Mouse (Mus musculus) midbrain, embryonic 12.5 days (tissue): Measurements from ENCODE around the gene Csmd2. TPM values are rescaled to one million over a fixed set of nuclear protein-coding genes. Genes with fewer than 3 reads are reported as not detected.

Experiments used
- ATAC-seq: fragments of 200-750 bp; cut with Nextera tagmentation; 2 replicates; pipeline ENCODE4 v1.8.0; 2017; ENCODE audit warnings: low read depth, moderate TSS enrichment, moderate library complexity; ENCODE audit not compliant: low FRiP score
- H3K27ac ChIP-seq: fragments of 300-500 bp; sonication (generic); replicated peaks from 2 replicates; pipeline ENCODE4 v1.5.1; 2016; ENCODE audit warnings: mild to moderate bottlenecking
- H3K27me3 ChIP-seq: fragments of 300-500 bp; sonication (generic); 2 replicates; pipeline ENCODE4 v1.6.1; 2016; ENCODE audit warnings: mild to moderate bottlenecking
- H3K36me3 ChIP-seq: fragments of 300-500 bp; sonication (generic); 2 replicates; pipeline ENCODE4 v1.6.1; 2016
- H3K4me1 ChIP-seq: fragments of 300-500 bp; sonication (generic); 2 replicates; pipeline ENCODE4 v1.6.1; 2016
- H3K4me2 ChIP-seq: fragments of 300-500 bp; sonication (generic); replicated peaks from 2 replicates; pipeline ENCODE4 v1.6.1; 2016; ENCODE audit warnings: mild to moderate bottlenecking, moderate library complexity
- H3K4me3 ChIP-seq: fragments of 300-500 bp; sonication (generic); 2 replicates; pipeline ENCODE4 v1.5.1; 2016; ENCODE audit warnings: mild to moderate bottlenecking
- H3K9ac ChIP-seq: fragments of 300-500 bp; sonication (generic); replicated peaks from 2 replicates; pipeline ENCODE4 v1.6.1; 2016; ENCODE audit warnings: mild to moderate bottlenecking, moderate library complexity
- H3K9me3 ChIP-seq: fragments of 300-500 bp; sonication (generic); 2 replicates; pipeline ENCODE4 v1.6.1; 2016; ENCODE audit warnings: mild to moderate bottlenecking
- WGBS: fragments of 180-500 bp; shearing (Covaris S2); methylation state at CpG from one replicate; pipeline ENCODE4 v1.1.7; 2016; 5-methylcytosine and 5-hydroxymethylcytosine counted together
- polyA plus RNA-seq: library from polyadenylated mRNA; unstranded; fragments of >200 nt; fragmentation: Nextera tagmentation; extraction: Ambion mirVana; gene quantifications from 2 replicates; pipeline ENCODE4 v1.2.1, GENCODE M21; 2016

The Csmd2 gene
- polyA plus RNA-seq, 1 experiment from 2014 or later: 5.6 TPM

DNA sequence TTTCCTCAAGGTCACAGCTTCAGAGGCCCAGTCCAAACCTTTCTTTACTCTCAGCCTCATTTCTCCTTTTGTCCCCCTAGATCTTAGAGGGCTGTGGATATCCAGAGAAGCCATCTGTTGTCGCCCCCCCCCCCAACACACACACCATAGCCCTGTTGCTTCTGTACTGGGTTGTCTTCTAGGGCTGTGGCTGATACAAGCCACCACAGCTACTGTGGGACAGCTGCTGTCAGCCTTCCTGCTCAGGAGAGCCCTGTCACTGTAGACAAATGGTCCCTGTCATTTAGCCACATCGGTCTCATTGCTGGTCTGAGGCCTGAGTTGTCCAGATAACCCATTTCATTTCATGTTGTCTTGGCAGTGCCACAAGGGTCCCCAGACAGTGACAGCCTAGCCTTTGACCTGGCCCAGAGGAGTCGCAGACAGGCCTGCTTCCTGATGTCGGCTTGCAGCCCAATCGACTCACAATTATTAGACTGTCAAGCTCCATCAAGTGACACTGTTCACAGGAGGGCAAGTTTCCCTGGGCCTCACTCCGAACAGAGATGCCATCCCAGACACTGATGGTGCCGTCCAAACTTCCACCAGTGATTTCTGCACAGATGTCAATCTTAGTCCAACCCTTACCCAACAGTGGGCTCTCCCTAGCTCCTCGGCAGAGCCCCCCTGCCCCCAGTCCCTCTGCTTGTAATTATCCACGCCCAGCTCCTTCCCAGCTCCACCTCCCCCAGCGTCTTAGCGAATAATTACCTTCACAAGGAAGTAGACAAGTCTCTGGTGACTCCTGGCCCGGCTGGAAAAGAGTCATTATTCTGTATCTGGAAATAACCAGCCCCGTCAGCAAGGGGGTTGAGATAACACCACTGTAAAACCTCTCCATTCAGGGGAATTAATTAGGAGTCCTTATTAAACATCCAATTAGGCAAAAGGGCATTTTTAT, 240.0 kb downstream of the Csmd2 start:
- Histone ChIP-seq H3K36me3 (no peaks in the 10 kb centered on the region), H3K4me2 (no peak overlapping the region), H3K4me3 (no peak overlapping the region), H3K4me1 (peaks cover 13% of the 10 kb centered on the region), H3K27ac (peak overlapping the region; percentile 61), H3K9me3 (no peaks in the 10 kb centered on the region), H3K9ac (no peak overlapping the region), H3K27me3 (no peaks in the 10 kb centered on the region)
- WGBS: 42% methylated on average over 13 of the region's 13 CpGs
- ATAC-seq: peak; percentile 71

DNA sequence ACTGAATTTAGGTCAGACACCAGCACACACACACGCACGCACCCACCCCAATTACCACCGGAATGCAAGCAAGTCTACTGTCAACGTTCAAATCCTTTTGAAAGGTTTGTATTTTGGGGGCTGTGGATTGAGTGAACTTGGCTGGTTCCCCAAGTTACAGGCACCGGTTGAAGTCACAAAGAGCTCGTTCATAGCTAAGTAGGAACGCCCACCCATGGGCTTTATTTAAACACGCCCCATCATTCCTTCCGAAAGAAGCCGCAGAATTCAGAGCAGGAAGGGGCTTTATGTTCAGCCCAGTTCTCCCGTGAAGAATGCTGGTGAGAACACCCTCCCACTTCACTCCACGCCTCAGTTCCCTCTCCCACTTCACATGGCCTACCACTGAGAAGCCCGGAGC, 245.8 kb downstream of the Csmd2 start:
- Histone ChIP-seq H3K9me3 (no peaks in the 10 kb centered on the region), H3K27ac (no peak overlapping the region), H3K4me1 (peaks cover 3% of the 10 kb centered on the region; the same call in 1 of the 2 replicates), H3K27me3 (no peaks in the 10 kb centered on the region), H3K36me3 (no peaks in the 10 kb centered on the region), H3K4me2 (no peak overlapping the region), H3K4me3 (no peak overlapping the region), H3K9ac (no peak overlapping the region)
- no peak for ATAC-seq
- 92% methylated on average over 13 of the region's 13 CpGs for WGBS

GRCm38 (mm10) chr4:128239113-128239512, 251.5 kb downstream of the Csmd2 start:
- H3K4me1 ChIP-seq: peaks cover 24% of the 10 kb centered on the region
- no peaks in the 10 kb centered on the region for H3K9me3 ChIP-seq
- no peak overlapping the region for H3K9ac ChIP-seq
- H3K4me2 ChIP-seq: no peak overlapping the region
- H3K27ac ChIP-seq: no peak overlapping the region
- WGBS: 57% methylated on average over 1 of the region's 1 CpGs
- no peaks in the 10 kb centered on the region for H3K36me3 ChIP-seq
- no peaks in the 10 kb centered on the region for H3K27me3 ChIP-seq
- ATAC-seq: no peak
- H3K4me3 ChIP-seq: no peak overlapping the region

- Histone ChIP-seq H3K27ac (peak overlapping the region; percentile 54; the same call in 1 of the 2 replicates), H3K4me3 (no peak overlapping the region), H3K27me3 (no peaks in the 10 kb centered on the region), H3K9ac (no peak overlapping the region; the same call in 1 of the 2 replicates), H3K9me3 (no peaks in the 10 kb centered on the region), H3K4me2 (peak overlapping the region; percentile 19; the same call in 1 of the 2 replicates), H3K4me1 (peaks cover 24% of the 10 kb centered on the region), H3K36me3 (no peaks in the 10 kb centered on the region)
- ATAC-seq: no peak
- 11% methylated on average over 19 of the region's 19 CpGs for WGBS
These were observed 253.6 kb downstream of the Csmd2 start for GRCm38 (mm10) chr4:128241075-128241853.

- Histone ChIP-seq H3K9ac (no peak overlapping the region), H3K9me3 (no peaks in the 10 kb centered on the region), H3K4me2 (0 out of 2 replicates have a peak overlapping the region, but pooled peaks have one; percentile 19), H3K4me1 (peaks cover 24% of the 10 kb centered on the region), H3K27ac (peak overlapping the region; percentile 56), H3K27me3 (no peaks in the 10 kb centered on the region), H3K4me3 (no peak overlapping the region), H3K36me3 (no peaks in the 10 kb centered on the region)
- no peak for ATAC-seq
- 22% methylated on average over 2 of the region's 2 CpGs for WGBS
These were observed 254.2 kb downstream of the Csmd2 start for GRCm38 (mm10) chr4:128241854-128242356.

DNA sequence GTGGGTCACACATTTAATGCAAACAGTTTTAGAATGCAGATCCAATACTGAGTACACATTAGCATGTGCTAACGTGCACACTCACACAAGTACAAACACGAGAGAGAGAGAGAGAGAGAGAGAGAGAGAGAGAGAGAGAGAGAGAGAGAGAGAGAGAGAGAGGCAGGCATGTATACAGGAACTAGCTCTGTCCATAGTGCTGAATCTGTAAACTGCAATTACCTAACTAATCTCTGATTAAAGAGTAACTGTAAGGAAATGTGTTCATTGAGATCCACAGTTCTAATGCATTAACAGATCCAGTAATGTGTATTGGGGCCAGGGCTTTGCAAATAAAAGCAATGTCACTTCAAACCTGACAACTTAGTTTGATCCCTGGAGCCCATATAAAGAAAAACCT, 257.5 kb downstream of the Csmd2 start:
- Histone ChIP-seq H3K9ac (no peak overlapping the region), H3K27me3 (no peaks in the 10 kb centered on the region), H3K4me3 (no peak overlapping the region), H3K4me2 (no peak overlapping the region), H3K36me3 (no peaks in the 10 kb centered on the region), H3K27ac (no peak overlapping the region), H3K4me1 (peaks cover 28% of the 10 kb centered on the region), H3K9me3 (no peaks in the 10 kb centered on the region)
- 48% methylated on average over 2 of the region's 2 CpGs for WGBS
- ATAC-seq: no peak

DNA sequence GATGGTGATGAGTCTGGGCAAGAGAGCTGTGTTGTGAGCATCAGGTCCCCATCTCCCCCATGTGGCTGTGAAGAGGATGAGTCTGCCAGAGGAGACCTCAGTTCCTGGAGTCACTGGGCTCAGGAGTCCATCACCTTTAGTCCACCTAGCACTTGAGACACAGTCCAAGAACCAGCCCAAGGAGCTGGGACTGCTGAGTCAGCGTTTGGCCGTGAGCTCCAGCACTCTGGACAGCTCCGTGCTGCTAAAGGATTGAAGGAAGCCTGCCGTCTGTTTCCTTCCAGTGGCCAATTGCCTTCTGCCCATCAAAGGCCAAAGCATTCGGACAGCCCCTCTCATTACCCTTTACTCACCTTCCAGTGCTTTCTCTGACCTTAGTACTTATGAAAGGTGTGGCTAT, 261.0 kb downstream of the Csmd2 start:
- Histone ChIP-seq H3K9me3 (no peaks in the 10 kb centered on the region), H3K27me3 (no peaks in the 10 kb centered on the region), H3K36me3 (no peaks in the 10 kb centered on the region), H3K9ac (no peak overlapping the region), H3K27ac (no peak overlapping the region), H3K4me2 (no peak overlapping the region), H3K4me3 (no peak overlapping the region), H3K4me1 (peaks cover 4% of the 10 kb centered on the region; the same call in 1 of the 2 replicates)
- ATAC-seq: no peak
- WGBS: 17% methylated on average over 5 of the region's 5 CpGs

- 84% methylated on average over 5 of the region's 5 CpGs for WGBS
- H3K4me3 ChIP-seq: no peak overlapping the region
- no peak overlapping the region for H3K4me2 ChIP-seq
- ATAC-seq: no peak
- H3K36me3 ChIP-seq: no peaks in the 10 kb centered on the region
- H3K9me3 ChIP-seq: no peaks in the 10 kb centered on the region
- H3K27ac ChIP-seq: no peak overlapping the region
- H3K4me1 ChIP-seq: no peaks in the 10 kb centered on the region
- no peaks in the 10 kb centered on the region for H3K27me3 ChIP-seq
- H3K9ac ChIP-seq: no peak overlapping the region
These were observed 271.6 kb downstream of the Csmd2 start for GRCm38 (mm10) chr4:128259211-128259610.

GRCm38 (mm10) chr4:128260907-128261560, 273.4 kb downstream of the Csmd2 start, which contains the start of gene Hmgb4:
Gene Hmgb4, minus strand, starts transcription at chr4:128260957.
- ATAC-seq: no peak
- Histone ChIP-seq H3K4me2 (no peak within 1 kb of the TSS), H3K27ac (peak within 1 kb of the TSS; percentile 10; the same call in 1 of the 2 replicates)

DNA sequence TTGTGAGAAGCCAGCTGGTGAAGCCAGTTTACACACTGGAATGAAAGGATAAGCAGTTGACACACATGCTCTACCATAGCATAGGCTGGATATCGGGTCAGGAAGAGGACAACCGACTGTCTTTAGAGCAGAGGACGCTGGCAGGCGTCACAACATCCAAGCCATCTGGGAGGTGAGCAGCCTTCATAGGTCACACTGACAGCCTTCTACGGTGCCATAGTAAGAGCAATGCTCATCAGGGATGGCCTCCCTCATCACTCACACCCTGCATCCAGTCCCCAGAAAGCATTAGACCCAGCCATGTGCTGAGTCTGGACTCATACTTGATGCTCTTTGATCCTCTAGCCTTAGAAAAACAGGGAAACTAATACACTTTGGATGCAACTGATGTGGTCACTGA, 276.8 kb downstream of the Csmd2 start:
- ATAC-seq: no peak
- H3K4me2 ChIP-seq: no peak overlapping the region
- no peaks in the 10 kb centered on the region for H3K36me3 ChIP-seq
- H3K9me3 ChIP-seq: no peaks in the 10 kb centered on the region
- no peak overlapping the region for H3K27ac ChIP-seq
- no peak overlapping the region for H3K9ac ChIP-seq
- no peaks in the 10 kb centered on the region for H3K4me1 ChIP-seq
- H3K4me3 ChIP-seq: no peak overlapping the region
- 90% methylated on average over 5 of the region's 5 CpGs for WGBS
- H3K27me3 ChIP-seq: no peaks in the 10 kb centered on the region

More at GRCm38 (mm10) chr4:128260907-128261560, 273.4 kb downstream of the Csmd2 start, which contains the start of gene Hmgb4:
- no peaks in the 10 kb centered on the region for H3K4me1 ChIP-seq
- no peaks in the 10 kb centered on the region for H3K36me3 ChIP-seq
- no peak within 1 kb of the TSS for H3K4me3 ChIP-seq
- WGBS: 70% methylated on average over 8 of the region's 8 CpGs
- H3K9ac ChIP-seq: no peak within 1 kb of the TSS
- no peaks in the 10 kb centered on the region for H3K27me3 ChIP-seq
- H3K9me3 ChIP-seq: no peaks in the 10 kb centered on the region

GRCm38 (mm10) chr4:128265341-128265740, 277.7 kb downstream of the Csmd2 start:
- no peak overlapping the region for H3K9ac ChIP-seq
- H3K4me3 ChIP-seq: no peak overlapping the region
- H3K9me3 ChIP-seq: no peaks in the 10 kb centered on the region
- H3K36me3 ChIP-seq: no peaks in the 10 kb centered on the region
- H3K27ac ChIP-seq: no peak overlapping the region
- no peaks in the 10 kb centered on the region for H3K4me1 ChIP-seq
- no peaks in the 10 kb centered on the region for H3K27me3 ChIP-seq
- ATAC-seq: no peak
- 87% methylated on average over 3 of the region's 3 CpGs for WGBS
- H3K4me2 ChIP-seq: no peak overlapping the region
